Mouse (Mus musculus): ENCODE results near the gene Ddx27.

GRCm38 (mm10) chr2:167006355-167006754 is 8.6 kb upstream of the Ddx27 start:
- TF ChIP-seq HCFC1 (IDR thresholded peaks at IDR 0.05; ENCODE audit: borderline replicate concordance, insufficient read depth, low read length) (no peak), ZNF384 (IDR thresholded peaks at IDR 0.05; ENCODE audit: low read depth, low read length) (no peak)

Measured in ES-E14 (cell line).